Mouse (Mus musculus) embryonic stem cell, embryonic (primary cell): ENCODE data around the gene Nsun4.

Source experiments
- CTCF ChIA-PET, 4 experiments: fragments of 300-600 bp in 2 of 4; fragments of 350-600 bp in 2 of 4; sonication (Branson Sonifier 250); formaldehyde crosslinking; loops; one replicate each; lab custom pipeline; 2022; ENCODE audit warnings: inconsistent platforms in 2 of 4; lab: Charles Lee
- POLR2A ChIA-PET, 4 experiments: fragments of 300-600 bp in 2 of 4; fragments of 350-600 bp in 2 of 4; sonication (Branson Sonifier 250); formaldehyde crosslinking; loops; one replicate each; lab custom pipeline; 2022; ENCODE audit warnings: antibody characterized with exemption in 4 of 4, inconsistent platforms in 1 of 4; lab: Charles Lee

Nsun4 gene

DNA sequence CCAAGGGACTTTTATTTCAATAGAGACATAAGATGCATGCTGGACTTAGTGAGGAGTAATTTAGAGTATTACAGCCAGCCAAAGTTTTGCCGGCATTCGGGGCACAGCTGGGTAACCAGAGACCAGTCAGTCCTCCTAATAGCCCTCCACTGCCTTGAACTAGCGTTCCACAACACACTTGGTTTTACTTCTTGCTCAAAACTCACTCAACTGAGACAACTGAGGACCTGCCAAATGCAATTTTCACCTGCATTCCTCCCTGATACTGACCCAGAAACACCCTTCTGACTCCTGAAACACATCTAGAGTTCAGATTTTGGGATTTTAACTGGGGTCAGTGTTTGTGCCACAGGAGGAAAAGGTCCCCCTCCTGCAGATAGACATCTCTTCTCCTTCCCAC lies 37.3 kb downstream of the Nsun4 start:
- POLR2A ChIA-PET = interaction anchor here in 3 of 4 experiments (1.1 to 2.9 kb wide), 10 partner anchors 13 to 541 kb away, joined by 3 to 14 read pairs (median 4); partner anchors contain the start of genes Nsun4 (in 3 of the 3), Atpaf1 (in 1 of the 3), Gpbp1l1 (in 1 of the 3) and Lrrc41 (in 1 of the 3)
- CTCF ChIA-PET = interaction anchor here in 2 of 4 experiments (1.5 to 2.0 kb wide), 2 partner anchors 13 kb away, joined by 5 to 11 read pairs; no protein-coding TSS in a partner anchor

DNA sequence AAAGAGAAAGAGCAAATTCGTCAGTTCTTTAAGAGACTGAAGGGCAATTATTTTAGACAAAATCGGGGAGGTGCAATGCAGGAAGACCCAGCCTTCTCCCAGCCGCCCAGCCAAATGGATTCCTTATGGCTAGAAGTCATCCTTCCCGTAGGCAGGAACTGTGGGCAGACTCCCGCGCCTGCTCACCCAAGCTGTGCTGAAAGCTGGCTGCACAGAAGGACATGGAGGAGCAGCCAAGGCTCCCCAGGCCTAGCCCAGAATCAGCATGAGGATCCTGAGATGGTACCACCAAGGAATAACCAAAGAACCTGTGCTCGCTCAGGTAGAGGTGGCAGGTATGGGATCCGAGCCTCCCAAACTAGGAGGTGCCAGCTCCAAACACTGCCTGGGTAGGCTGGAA lies 37.7 kb downstream of the Nsun4 start:
- POLR2A ChIA-PET = interaction anchor here in 2 of 4 experiments (1.5 to 2.9 kb wide), 3 partner anchors 12 to 38 kb away, joined by 4 to 14 read pairs (median 5); partner anchors contain the start of gene Nsun4 (in 1 of the 2)
- CTCF ChIA-PET = no interaction called here

DNA sequence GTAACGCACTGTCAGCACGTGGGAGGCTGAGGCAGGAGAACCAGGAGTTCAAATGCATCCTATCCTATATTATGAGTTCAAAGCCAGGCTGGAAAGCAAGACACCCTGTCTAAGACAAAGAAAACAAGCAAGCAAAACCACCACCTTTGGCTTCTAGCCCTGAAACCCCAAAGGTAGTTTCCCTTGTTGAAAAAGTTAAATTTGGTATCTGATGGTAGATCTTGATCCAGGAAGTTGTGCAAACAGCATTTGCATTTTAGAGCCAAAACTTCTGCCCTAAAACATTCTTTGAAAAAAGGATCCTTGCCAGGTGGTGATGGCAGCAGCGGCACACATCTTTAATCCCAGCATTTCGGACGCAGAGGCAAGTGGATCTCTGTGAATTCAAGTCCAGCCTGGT lies 38.2 kb downstream of the Nsun4 start:
- ChIA-PET CTCF (interaction anchor here in 1 of 4 experiments (0.6 kb wide), 1 partner anchor 45 kb away, joined by 4 read pairs; no protein-coding TSS in a partner anchor), POLR2A (interaction anchor here in 2 of 4 experiments (1.0 to 1.5 kb wide), 3 partner anchors 14 to 38 kb away, joined by 3 to 4 read pairs (median 4); partner anchors contain the start of gene Nsun4 (in 1 of the 2))

DNA sequence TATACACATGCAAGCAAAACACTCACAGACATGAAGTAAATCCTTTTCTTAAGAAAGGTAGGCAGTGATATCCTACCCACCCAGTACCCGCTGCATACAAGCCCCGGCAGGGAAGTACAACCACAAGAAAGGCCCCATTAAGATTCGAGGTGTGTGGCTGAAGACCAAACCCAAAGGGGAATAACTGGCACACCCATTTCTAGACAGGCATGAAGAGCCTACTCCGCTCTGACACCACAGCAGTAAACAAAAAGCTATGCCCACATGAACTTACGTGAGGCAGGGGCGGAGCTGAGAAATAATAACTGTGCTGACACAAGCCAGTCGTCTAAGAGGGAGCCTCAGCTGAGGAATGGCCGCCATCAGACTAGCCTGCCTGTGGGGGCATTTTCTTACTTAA lies 43.5 kb downstream of the Nsun4 start:
- POLR2A ChIA-PET = interaction anchor here in 2 of 4 experiments (0.5 to 0.7 kb wide), 2 partner anchors 151 to 272 kb away, joined by 3 to 9 read pairs; no protein-coding TSS in a partner anchor
- CTCF ChIA-PET = no interaction called here

DNA sequence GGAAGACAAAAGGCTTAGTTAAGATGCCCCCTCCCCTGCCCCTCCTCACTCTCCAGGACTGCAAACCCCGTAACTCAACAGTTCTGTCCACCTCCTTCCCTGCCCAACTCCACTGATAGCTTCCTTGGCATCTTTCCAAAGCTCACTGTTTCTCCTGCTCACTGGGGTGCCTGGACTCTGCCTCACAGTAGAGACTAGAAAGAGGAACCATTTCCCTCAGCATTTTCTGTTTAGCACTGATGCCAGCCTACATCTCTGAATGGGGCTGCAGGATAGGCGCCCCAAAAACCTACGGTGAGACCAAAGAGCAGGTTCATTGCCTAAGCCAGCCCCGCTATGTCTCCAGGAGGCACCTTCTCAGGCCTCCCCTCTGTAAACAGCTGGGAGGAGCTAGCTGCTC lies 52.5 kb downstream of the Nsun4 start:
- ChIA-PET POLR2A (interaction anchor here in 2 of 4 experiments (0.6 to 0.9 kb wide), 2 partner anchors 13 to 98 kb away, joined by 3 to 4 read pairs; no protein-coding TSS in a partner anchor), CTCF (interaction anchor here in 2 of 4 experiments (0.5 to 3.9 kb wide), 6 partner anchors 17 to 102 kb away, joined by 3 to 25 read pairs (median 3); no protein-coding TSS in a partner anchor)

DNA sequence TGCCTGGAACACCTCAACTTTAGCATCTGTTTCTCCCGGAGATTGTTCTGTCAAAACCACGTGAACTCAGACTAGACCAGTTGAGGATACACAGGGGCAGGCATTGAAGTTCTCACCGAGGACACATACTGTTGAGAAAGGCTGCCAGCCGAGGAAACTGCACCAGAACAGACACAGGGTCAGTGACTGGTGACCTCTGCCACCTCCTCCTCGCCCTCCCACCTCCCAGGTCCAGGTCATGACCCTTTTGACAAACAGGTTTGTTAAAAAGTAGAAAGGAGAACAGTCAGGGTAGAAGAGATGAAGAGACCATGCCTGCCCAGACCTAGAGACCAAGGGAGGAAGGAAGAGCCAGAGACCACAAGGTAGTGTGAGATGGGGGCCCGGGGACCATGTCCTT lies 53.0 kb downstream of the Nsun4 start:
- ChIA-PET POLR2A (interaction anchor here in 1 of 4 experiments (0.7 kb wide), 1 partner anchor 53 kb away, joined by 3 read pairs; the partner anchor contains the start of gene Nsun4), CTCF (interaction anchor here in 1 of 4 experiments (0.7 to 3.9 kb wide), 5 partner anchors 16 to 101 kb away, joined by 3 to 25 read pairs (median 3); no protein-coding TSS in a partner anchor)

DNA sequence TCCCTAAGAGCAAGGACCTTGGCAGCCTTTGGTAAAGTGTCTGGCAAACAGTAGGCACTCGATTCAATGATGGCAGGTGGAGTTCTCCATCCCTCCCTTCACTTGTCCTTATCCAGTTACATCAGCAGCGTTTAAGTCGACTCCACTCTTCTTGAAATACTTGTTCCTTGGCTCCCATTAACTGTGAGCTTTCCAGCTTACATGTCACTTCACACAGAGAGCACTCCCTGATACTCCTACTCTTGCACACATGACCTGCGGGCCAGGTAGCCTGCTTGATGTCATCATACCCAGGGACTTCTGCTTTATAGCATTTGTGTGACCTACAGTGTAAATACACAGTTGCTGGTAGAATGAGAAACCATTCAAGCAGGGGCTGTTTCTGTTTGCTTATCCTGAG lies 56.9 kb downstream of the Nsun4 start:
- CTCF ChIA-PET = interaction anchor here in 1 of 4 experiments (0.9 to 1.6 kb wide), 2 partner anchors 12 to 16 kb away, joined by 3 to 6 read pairs; no protein-coding TSS in a partner anchor

DNA sequence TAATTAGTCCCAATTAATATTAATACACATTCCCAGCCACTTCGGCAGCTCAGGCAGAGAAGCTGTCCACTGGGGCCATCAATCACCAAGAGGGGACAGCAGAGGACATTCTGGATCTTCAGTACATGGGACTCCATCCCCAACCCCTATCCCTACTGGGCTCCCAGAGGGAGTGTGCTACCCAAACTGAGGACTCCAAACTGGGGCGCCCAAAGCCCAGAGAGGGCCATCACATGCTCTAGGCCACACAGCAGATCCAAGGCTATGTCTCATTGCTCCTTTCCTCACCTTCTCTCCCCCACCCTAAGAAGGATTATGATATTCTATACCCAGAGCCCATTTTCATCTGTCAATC lies 58.3 kb downstream of the Nsun4 start:
- ChIA-PET POLR2A (interaction anchor here in 1 of 4 experiments (1.4 kb wide), 1 partner anchor 9 kb away, joined by 4 read pairs; no protein-coding TSS in a partner anchor), CTCF (interaction anchor here in 2 of 4 experiments (0.9 to 1.6 kb wide), 4 partner anchors 8 to 285 kb away, joined by 3 to 6 read pairs (median 4); no protein-coding TSS in a partner anchor)

More for the DNA sequence above, 56.9 kb downstream of the Nsun4 start:
- POLR2A ChIA-PET = interaction anchor here in 2 of 4 experiments (1.2 to 1.6 kb wide), 2 partner anchors 11 to 19 kb away, joined by 4 to 8 read pairs; no protein-coding TSS in a partner anchor

DNA sequence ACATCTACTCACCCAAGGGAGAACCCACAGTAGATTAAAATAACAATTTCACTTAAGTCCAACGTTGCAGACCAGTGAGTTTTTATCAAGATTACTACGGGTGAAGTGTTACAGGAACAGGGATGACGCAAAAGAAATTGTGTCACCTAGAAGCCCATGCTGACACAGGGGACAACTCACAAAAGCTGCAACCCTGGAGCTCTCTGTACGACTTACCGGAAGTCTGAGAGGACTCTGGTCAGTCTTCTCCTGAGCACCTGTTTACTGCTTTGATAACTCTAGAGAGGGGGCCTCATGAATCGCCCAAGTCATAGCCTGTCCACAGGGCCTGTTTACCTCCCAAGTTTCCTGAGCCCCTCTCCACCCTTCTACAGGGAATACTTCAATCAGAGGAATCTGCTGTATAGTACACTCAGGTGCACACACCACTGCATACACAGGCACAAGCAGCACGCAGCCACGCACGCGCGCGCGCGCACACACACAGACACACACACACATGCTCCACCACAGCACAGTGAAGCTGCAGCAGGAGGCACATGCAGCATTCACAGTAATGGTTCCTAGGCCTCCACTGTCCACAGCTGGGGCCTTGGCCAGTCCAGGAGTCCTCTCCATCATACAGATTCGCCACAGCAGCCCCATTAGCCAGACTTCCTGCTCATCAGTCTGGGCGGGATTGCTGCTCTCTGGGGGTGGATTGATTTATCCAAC lies 58.9 kb downstream of the Nsun4 start:
- CTCF ChIA-PET = interaction anchor here (0.5 to 2.6 kb wide), 7 partner anchors 9 to 285 kb away, joined by 3 to 8 read pairs (median 4); no protein-coding TSS in a partner anchor
- POLR2A ChIA-PET = interaction anchor here in 1 of 4 experiments (1.4 kb wide), 1 partner anchor 9 kb away, joined by 4 read pairs; no protein-coding TSS in a partner anchor

DNA sequence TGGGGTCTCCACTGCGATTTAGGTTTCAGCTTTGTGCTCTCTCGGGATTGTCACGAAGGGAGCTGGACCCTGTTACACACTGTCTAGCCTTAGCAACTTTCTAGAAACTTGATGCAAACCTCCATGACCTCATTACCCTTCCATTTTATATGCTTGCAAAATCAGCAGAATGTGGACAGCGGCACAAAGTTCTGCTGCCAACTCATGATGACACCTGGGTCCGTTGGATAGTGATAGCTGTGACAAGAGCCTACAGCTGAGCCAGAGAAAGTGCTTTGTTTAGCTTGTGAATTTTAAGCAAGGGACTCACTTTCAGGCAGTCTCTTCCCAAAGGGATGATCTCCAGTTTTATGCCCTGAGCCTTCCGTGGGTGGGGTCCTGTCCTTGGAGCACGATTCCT lies 64.3 kb downstream of the Nsun4 start:
- POLR2A ChIA-PET = interaction anchor here in 3 of 4 experiments (0.5 to 1.1 kb wide), 5 partner anchors 14 to 233 kb away, joined by 3 read pairs; partner anchors contain the start of gene Nsun4 (in 2 of the 3)
- CTCF ChIA-PET = interaction anchor here in 2 of 4 experiments (1.1 to 2.8 kb wide), 4 partner anchors 9 to 87 kb away, joined by 3 to 17 read pairs (median 8); no protein-coding TSS in a partner anchor

DNA sequence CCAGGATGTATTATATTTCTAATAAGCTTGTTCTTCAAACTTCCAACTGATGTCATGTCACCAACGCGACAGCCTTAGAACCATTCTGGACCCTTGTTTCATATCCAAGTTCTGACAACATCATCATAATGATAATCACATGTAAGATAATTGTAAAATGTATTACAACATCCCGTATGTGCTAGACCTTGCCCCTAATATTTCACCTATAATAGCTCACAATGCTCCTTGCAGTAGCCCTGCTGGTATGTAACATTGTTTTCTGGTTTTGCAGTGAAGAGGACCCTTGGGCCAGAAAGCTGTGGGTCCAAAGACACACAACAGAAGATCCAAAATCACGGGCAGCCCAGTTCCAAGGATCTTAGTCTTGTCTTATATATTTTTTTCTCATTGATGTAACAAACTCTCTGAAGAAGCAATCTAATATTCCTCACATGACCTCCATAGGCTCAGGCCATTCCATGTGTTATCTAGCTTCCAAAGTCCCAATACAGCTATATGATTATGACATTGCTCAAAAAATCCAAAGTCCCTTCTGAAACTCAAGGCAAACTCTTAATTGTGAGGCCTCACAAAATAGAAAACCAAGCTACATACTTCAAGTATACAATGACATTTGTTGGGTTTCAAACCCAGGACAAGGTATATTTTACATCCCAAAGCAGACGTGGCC lies 65.7 kb downstream of the Nsun4 start:
- CTCF ChIA-PET = interaction anchor here in 3 of 4 experiments (0.5 to 2.8 kb wide), 5 partner anchors 16 to 251 kb away, joined by 3 to 17 read pairs (median 8); partner anchors contain the start of gene Efcab14 (in 1 of the 3)
- POLR2A ChIA-PET = interaction anchor here in 3 of 4 experiments (0.7 to 1.4 kb wide), 5 partner anchors 18 to 278 kb away, joined by 3 to 4 read pairs (median 3); partner anchors contain the start of gene Mknk1 (in 1 of the 3)

DNA sequence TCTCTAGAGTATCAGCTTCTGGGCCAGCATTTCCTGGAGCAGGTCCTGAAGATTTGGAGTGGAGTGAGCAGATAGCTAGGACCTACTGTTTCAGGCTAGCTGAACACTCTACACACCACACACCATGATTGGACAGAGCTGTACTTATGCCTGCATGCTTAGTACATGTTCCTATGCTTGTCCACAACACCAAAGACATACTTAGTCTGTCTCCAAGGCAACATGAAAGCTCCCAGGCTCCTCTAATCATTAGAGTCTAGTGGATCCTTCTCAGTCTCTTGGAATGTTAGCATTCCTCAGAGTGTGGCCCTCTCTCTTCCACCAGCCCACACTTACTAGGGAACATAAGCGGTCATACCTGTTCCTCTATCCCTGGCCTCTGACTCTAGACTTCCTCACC lies 66.2 kb downstream of the Nsun4 start:
- ChIA-PET CTCF (interaction anchor here in 2 of 4 experiments (0.6 to 4.1 kb wide), 4 partner anchors 16 to 250 kb away, joined by 3 to 33 read pairs (median 12); partner anchors contain the start of gene Efcab14 (in 1 of the 2)), POLR2A (interaction anchor here in 3 of 4 experiments (0.7 to 2.4 kb wide), 6 partner anchors 9 to 148 kb away, joined by 3 to 8 read pairs (median 3); partner anchors contain the start of gene Mknk1 (in 1 of the 3))

DNA sequence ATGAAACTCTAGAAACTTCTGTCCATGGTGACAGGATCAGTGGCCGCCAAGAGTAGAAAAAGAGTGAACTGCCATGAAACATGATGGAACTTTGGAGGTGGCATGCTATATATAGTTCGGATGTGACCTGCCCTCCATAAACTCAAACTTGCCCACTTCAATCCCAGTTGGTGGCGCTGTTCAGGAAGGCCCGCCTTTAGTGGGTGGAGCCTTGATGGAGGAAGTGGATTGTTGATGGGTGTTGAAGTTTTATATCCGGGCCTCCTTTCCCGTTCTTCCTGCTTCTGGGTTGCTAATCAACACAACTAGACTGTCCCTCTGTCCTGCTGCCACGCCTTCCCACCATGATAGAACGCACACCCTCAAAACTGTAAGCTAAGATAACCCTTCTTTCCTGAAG lies 68.7 kb downstream of the Nsun4 start:
- CTCF ChIA-PET = interaction anchor here (0.5 to 4.1 kb wide), 39 partner anchors 9 to 1076 kb away, joined by 3 to 33 read pairs (median 4); partner anchors contain the start of genes Dmbx1 (in 1 of the 4), Faah (in 1 of the 4), Nsun4 (in 1 of the 4) and Stil (in 1 of the 4)

DNA sequence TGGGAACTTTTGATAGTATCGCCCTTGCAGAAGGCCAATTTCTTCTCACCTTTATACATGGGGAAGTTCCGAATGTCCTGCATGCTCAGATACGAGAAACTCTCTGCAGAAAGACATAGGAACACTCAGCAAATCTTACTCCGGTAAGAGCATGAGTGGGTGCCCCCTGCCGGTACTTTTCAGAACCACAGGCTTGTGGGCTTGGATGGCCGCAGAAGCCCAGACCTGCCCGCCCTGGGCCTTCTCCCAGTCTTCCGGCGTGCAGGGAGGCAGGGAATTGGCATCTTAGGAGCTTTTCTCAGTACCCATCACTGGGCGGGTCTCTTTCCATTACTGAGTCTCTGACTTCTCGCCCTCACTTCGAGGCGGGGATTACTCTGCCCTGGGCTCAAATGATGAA lies 69.6 kb downstream of the Nsun4 start:
- POLR2A ChIA-PET = interaction anchor here in 2 of 4 experiments (0.9 to 2.8 kb wide), 9 partner anchors 20 to 91 kb away, joined by 3 to 13 read pairs (median 4); partner anchors contain the start of genes Lrrc41 (in 1 of the 2), Nsun4 (in 1 of the 2) and Uqcrh (in 1 of the 2)

More for the DNA sequence above, 68.7 kb downstream of the Nsun4 start:
- POLR2A ChIA-PET = interaction anchor here in 3 of 4 experiments (0.7 to 2.8 kb wide), 16 partner anchors 11 to 237 kb away, joined by 3 to 13 read pairs (median 3); partner anchors contain the start of genes Atpaf1 (in 1 of the 3), Mknk1 (in 1 of the 3), Nsun4 (in 1 of the 3) and Pik3r3 (in 1 of the 3)

More for the DNA sequence above, 69.6 kb downstream of the Nsun4 start:
- CTCF ChIA-PET = interaction anchor here (0.5 to 4.1 kb wide), 40 partner anchors 9 to 1472 kb away, joined by 3 to 33 read pairs (median 4); partner anchors contain the start of genes Dmbx1 (in 1 of the 4), Faah (in 1 of the 4) and Nsun4 (in 1 of the 4)
